Mouse (Mus musculus): Measurements from ENCODE around the gene Col4a2.
A peak's percentile ranks its signal among the peaks of the same experiment; 100 is the strongest.

- TF ChIP-seq CTCF (IDR thresholded peaks at IDR 0.05) (no peak), EP300 (IDR thresholded peaks at IDR 0.05) (peak; percentile 73)
These were observed 21.9 kb downstream of the Col4a2 start for GRCm38 (mm10) chr8:11334493-11334892.
